Mouse (Mus musculus) hindbrain, embryonic 14.5 days (tissue): Measurements from ENCODE around the gene Tex21. TPM values are rescaled to one million over a fixed set of nuclear protein-coding genes. Genes with fewer than 3 reads are reported as not detected.

Source experiments
- ATAC-seq: fragments of 200-750 bp; cut with Nextera tagmentation; 2 replicates; pipeline ENCODE4 v1.8.0; 2017; ENCODE audit warnings: moderate number of reproducible peaks, mild to moderate bottlenecking, moderate TSS enrichment, moderate library complexity; ENCODE audit not compliant: low FRiP score
- DNase-seq: peaks from one replicate; pipeline ENCODE4 v3.0.0-alpha.2; 2015; ENCODE audit warnings: low spot score
- H3K27ac ChIP-seq: fragments of 300-500 bp; sonication (generic); 2 replicates; pipeline ENCODE4 v1.5.1; 2014; ENCODE audit warnings: mild to moderate bottlenecking, moderate library complexity
- H3K27me3 ChIP-seq: fragments of 300-500 bp; sonication (generic); 2 replicates; pipeline ENCODE4 v1.6.1; 2014; ENCODE audit warnings: mild to moderate bottlenecking, low read length, mixed read lengths; ENCODE audit not compliant: control insufficient read depth, insufficient read depth
- H3K36me3 ChIP-seq: fragments of 300-500 bp; sonication (generic); replicated peaks from 2 replicates; pipeline ENCODE4 v1.6.1; 2014; ENCODE audit not compliant: control insufficient read depth, insufficient read depth
- H3K4me1 ChIP-seq: fragments of 300-500 bp; sonication (generic); replicated peaks from 2 replicates; pipeline ENCODE4 v1.6.1; 2014; ENCODE audit warnings: antibody characterized with exemption, low read length, mixed read lengths; ENCODE audit not compliant: control insufficient read depth, insufficient read depth
- H3K4me2 ChIP-seq: fragments of 300-500 bp; sonication (generic); replicated peaks from 2 replicates; pipeline ENCODE4 v1.6.1; 2014; ENCODE audit warnings: mild to moderate bottlenecking, moderate library complexity
- H3K4me3 ChIP-seq: fragments of 300-500 bp; sonication (generic); replicated peaks from 2 replicates; pipeline ENCODE4 v1.5.1; 2014; ENCODE audit warnings: mild to moderate bottlenecking, low read length
- H3K9ac ChIP-seq: fragments of 300-500 bp; sonication (generic); 2 replicates; pipeline ENCODE4 v1.6.1; 2014
- H3K9me3 ChIP-seq: fragments of 300-500 bp; sonication (generic); 2 replicates; pipeline ENCODE4 v1.6.1; 2016; ENCODE audit warnings: low read length; ENCODE audit not compliant: control insufficient read depth
- WGBS: fragments of 180-500 bp; shearing (Covaris S2); extraction: QIAGEN DNeasy Blood & Tissue Kit; methylation state at CpG from one replicate; pipeline ENCODE4 v1.1.7; 2014; 5-methylcytosine and 5-hydroxymethylcytosine counted together
- polyA plus RNA-seq: library from polyadenylated mRNA; unstranded; fragments of >200 nt; fragmentation: Nextera tagmentation; extraction: Ambion mirVana; gene quantifications from 2 replicates; pipeline ENCODE4 v1.2.1, GENCODE M21; 2014

The Tex21 gene
- 0.09 TPM in 1 of 2 replicates, not detected in the other for polyA plus RNA-seq

DNA sequence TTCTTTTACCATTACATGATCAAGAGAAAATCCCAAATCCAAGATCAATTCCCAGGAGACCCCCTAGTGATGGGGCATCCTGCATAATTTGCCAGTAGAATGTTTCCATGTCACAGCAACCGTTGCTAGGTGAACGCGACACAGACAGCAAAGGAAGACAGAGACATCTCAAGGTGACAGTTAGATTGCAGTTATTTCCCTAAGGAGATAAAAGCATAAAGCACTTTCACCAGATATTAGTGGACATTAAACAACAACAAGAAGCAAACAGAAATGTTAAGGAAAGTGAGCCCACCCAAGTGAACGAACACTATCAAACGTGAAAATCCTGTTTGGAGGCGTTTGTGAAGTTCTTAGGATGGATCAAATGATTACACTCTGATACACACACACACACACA is at the start of gene Tex21:
Tex21 (minus strand) TSS at position 101 of the 400 bp plus-strand sequence.
- Histone ChIP-seq H3K4me3 (no peak within 1 kb of the TSS), H3K9ac (no peak within 1 kb of the TSS), H3K27ac (no peak within 1 kb of the TSS), H3K36me3 (no peaks in the 10 kb centered on the region), H3K4me2 (no peak within 1 kb of the TSS), H3K27me3 (no peaks in the 10 kb centered on the region), H3K4me1 (no peaks in the 10 kb centered on the region), H3K9me3 (no peaks in the 10 kb centered on the region)
- WGBS, result 58% methylated on average over 6 of the region's 6 CpGs
- DNase-seq, result no peak
- ATAC-seq, result no peak

DNA sequence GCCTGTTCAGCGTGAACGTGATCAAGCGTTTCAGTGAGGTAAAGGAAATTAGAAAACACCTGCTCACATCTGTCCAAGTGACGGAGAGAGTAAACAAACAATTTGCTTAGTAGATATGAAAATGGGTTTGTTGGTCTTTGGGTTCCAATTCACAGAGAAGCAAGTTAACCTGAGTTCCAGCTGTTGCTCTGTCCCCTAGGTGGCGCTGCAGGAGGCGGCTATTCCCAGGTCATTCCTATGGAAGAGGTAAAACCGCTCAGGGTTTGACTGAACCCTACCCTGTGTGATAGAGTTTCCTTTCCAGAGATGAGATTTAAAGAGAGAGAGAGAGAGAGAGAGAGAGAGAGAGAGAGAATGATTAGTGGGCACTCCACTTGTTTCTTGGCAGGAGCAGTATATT is 46.6 kb upstream of the Tex21 start:
- H3K27ac ChIP-seq, result no peak overlapping the region
- 62% methylated on average over 7 of the region's 7 CpGs for WGBS
- no peaks in the 10 kb centered on the region for H3K9me3 ChIP-seq
- no peaks in the 10 kb centered on the region for H3K27me3 ChIP-seq
- H3K4me3 ChIP-seq, result no peak overlapping the region
- no peak overlapping the region for H3K9ac ChIP-seq
- H3K4me2 ChIP-seq, result no peak overlapping the region
- no peaks in the 10 kb centered on the region for H3K4me1 ChIP-seq
- peaks cover 54% of the 10 kb centered on the region for H3K36me3 ChIP-seq
- ATAC-seq, result no peak
- peak; percentile 51 for DNase-seq

GRCm38 (mm10) chr12:76290271-76290670 is 43.7 kb upstream of the Tex21 start:
- ATAC-seq, result no peak
- no peaks in the 10 kb centered on the region for H3K27me3 ChIP-seq
- peaks cover 8% of the 10 kb centered on the region; the same call in 1 of the 2 replicates for H3K4me1 ChIP-seq
- no peak overlapping the region for H3K27ac ChIP-seq
- H3K36me3 ChIP-seq, result peaks cover 43% of the 10 kb centered on the region
- no peak for DNase-seq
- 95% methylated on average over 2 of the region's 2 CpGs for WGBS
- no peak overlapping the region for H3K4me3 ChIP-seq
- no peak overlapping the region for H3K9ac ChIP-seq
- no peaks in the 10 kb centered on the region for H3K9me3 ChIP-seq
- no peak overlapping the region for H3K4me2 ChIP-seq

DNA sequence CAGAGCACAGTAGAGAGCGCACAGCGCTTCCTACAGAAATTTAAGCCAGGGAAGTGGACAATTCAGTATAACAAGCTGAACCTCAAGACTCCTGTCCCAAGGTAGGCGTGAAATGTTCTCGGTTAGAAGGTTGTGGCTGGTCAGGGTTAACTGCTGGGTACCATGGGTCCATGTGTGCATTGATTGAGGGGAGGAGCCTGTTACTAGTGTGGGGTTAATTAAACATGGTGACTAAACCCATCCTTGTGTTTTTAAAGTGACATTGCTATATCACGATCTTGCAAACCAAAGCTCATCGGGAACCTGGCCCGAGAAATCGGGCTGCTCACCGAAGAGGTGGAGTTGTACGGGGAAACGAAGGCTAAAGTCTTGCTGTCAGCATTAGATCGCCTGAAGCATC is 42.9 kb upstream of the Tex21 start:
- ATAC-seq, result no peak
- Histone ChIP-seq H3K4me3 (no peak overlapping the region), H3K4me2 (no peak overlapping the region), H3K9ac (no peak overlapping the region), H3K9me3 (no peaks in the 10 kb centered on the region), H3K27me3 (no peaks in the 10 kb centered on the region), H3K4me1 (peaks cover 8% of the 10 kb centered on the region; the same call in 1 of the 2 replicates), H3K36me3 (peaks cover 42% of the 10 kb centered on the region), H3K27ac (no peak overlapping the region)
- 90% methylated on average over 12 of the region's 12 CpGs for WGBS
- DNase-seq, result no peak

GRCm38 (mm10) chr12:76288494-76288893 is 41.9 kb upstream of the Tex21 start:
- 28% methylated on average over 5 of the region's 5 CpGs for WGBS

GRCm38 (mm10) chr12:76287986-76288385 is 41.4 kb upstream of the Tex21 start:
- H3K27ac ChIP-seq, result peak overlapping the region; percentile 48
- no peaks in the 10 kb centered on the region for H3K27me3 ChIP-seq
- no peak overlapping the region for H3K4me3 ChIP-seq
- no peak overlapping the region for H3K4me2 ChIP-seq
- no peak overlapping the region for H3K9ac ChIP-seq
- no peaks in the 10 kb centered on the region for H3K9me3 ChIP-seq
- ATAC-seq (no peak), DNase-seq (peak; percentile 48)
- peaks cover 40% of the 10 kb centered on the region for H3K36me3 ChIP-seq
- WGBS, result 19% methylated on average over 8 of the region's 8 CpGs
- H3K4me1 ChIP-seq, result peaks cover 8% of the 10 kb centered on the region; the same call in 1 of the 2 replicates

More at GRCm38 (mm10) chr12:76288494-76288893, 41.9 kb upstream of the Tex21 start:
- Histone ChIP-seq H3K27ac (peak overlapping the region; percentile 6; the same call in 1 of the 2 replicates), H3K4me1 (peaks cover 8% of the 10 kb centered on the region; the same call in 1 of the 2 replicates), H3K4me3 (no peak overlapping the region), H3K4me2 (no peak overlapping the region), H3K9ac (no peak overlapping the region), H3K27me3 (no peaks in the 10 kb centered on the region), H3K9me3 (no peaks in the 10 kb centered on the region), H3K36me3 (peaks cover 39% of the 10 kb centered on the region)
- ATAC-seq (peak; percentile 59; the same call in 1 of the 2 replicates), DNase-seq (no peak)

DNA sequence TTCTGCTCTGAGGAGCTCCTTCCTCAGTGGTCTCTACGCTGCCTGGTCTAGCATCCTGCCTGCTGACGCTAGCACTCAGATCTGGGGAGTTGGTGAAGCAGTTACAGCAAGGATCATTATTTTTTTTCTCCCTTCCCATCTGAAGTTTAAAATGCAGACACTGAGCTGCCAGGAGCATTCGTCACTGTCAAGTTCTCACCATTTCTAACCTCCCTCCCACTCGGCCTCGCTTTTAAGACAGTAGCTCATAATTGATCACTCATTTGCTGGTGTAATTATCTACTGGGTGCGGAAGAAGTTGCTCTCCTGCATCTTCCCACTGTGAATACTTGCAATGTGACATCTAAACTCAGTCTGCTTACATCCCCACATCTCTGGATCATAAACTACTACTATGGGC is 38.9 kb upstream of the Tex21 start:
- no peaks in the 10 kb centered on the region for H3K27me3 ChIP-seq
- H3K9ac ChIP-seq, result no peak overlapping the region
- H3K9me3 ChIP-seq, result no peaks in the 10 kb centered on the region
- DNase-seq, result no peak
- no peak overlapping the region for H3K27ac ChIP-seq
- H3K4me1 ChIP-seq, result peaks cover 8% of the 10 kb centered on the region; the same call in 1 of the 2 replicates
- WGBS, result 71% methylated on average over 6 of the region's 6 CpGs
- H3K4me2 ChIP-seq, result no peak overlapping the region
- ATAC-seq, result no peak
- no peak overlapping the region for H3K4me3 ChIP-seq
- H3K36me3 ChIP-seq, result peaks cover 18% of the 10 kb centered on the region

DNA sequence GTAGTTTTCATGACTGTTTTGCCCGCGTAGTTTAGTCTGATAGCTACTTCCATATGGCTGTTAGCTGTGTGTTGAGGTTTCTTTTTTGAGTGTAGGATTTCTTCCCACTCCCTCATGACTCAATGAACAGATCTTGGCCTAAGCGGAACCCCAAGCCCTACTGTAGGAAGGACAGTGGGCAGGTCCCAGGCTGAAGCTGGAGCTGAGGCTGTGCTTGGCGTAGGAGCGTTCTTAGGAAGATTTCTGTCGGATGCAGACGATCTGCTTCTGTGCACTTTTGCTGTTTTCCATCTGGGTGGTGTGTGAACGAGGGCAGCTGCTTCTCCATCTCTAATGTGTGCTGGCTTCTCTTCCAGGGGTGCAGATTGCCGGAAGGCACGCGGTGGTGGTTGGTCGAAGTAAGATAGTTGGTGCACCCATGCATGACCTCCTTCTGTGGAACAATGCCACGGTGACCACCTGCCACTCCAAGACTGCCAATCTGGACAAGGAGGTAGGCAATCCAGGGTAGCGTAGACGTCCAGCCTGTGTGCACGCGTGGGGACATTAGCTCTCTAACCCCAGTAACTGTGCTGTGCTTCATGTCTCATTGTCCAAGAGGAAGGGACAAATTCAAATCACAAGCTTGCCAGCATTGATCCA is 36.1 kb upstream of the Tex21 start:
- no peak for ATAC-seq
- Histone ChIP-seq H3K36me3 (peaks cover 13% of the 10 kb centered on the region; the same call in 1 of the 2 replicates), H3K4me3 (no peak overlapping the region), H3K27ac (no peak overlapping the region), H3K4me2 (no peak overlapping the region), H3K9me3 (no peaks in the 10 kb centered on the region), H3K4me1 (peaks cover 5% of the 10 kb centered on the region; the same call in 1 of the 2 replicates), H3K27me3 (no peaks in the 10 kb centered on the region), H3K9ac (no peak overlapping the region)
- WGBS, result 70% methylated on average over 17 of the region's 17 CpGs
- DNase-seq, result no peak

GRCm38 (mm10) chr12:76282132-76282531 is 35.6 kb upstream of the Tex21 start:
- H3K4me2 ChIP-seq, result no peak overlapping the region
- peak; percentile 45 for DNase-seq
- no peaks in the 10 kb centered on the region; the same call in 1 of the 2 replicates for H3K4me1 ChIP-seq
- H3K4me3 ChIP-seq, result no peak overlapping the region
- ATAC-seq, result peak; percentile 21; the same call in 1 of the 2 replicates
- peaks cover 13% of the 10 kb centered on the region; the same call in 1 of the 2 replicates for H3K36me3 ChIP-seq
- no peak overlapping the region for H3K27ac ChIP-seq
- H3K27me3 ChIP-seq, result no peaks in the 10 kb centered on the region
- no peak overlapping the region for H3K9ac ChIP-seq
- WGBS, result 44% methylated on average over 4 of the region's 4 CpGs
- no peaks in the 10 kb centered on the region for H3K9me3 ChIP-seq
